Mouse (Mus musculus) gonadal fat pad, adult 2 months (tissue): ENCODE measurements around the gene Parp16. TPM values are rescaled to one million over a fixed set of nuclear protein-coding genes. Genes with fewer than 3 reads are reported as not detected.
"Not testable (repeated sequence)": the region's sequence is repeated elsewhere in the genome, so short reads cannot be mapped to it uniquely, and the experiment has no call there.

Source experiments
- DNase-seq: peaks from one replicate; pipeline ENCODE4 v3.0.0-alpha.2; 2012; ENCODE audit warnings: low read depth
- polyA plus RNA-seq: library from polyadenylated mRNA; depleted of rRNA; stranded (reverse); fragments of >200 nt; gene quantifications from 2 replicates; pipeline ENCODE4 v1.2.3, GENCODE M21; 2012

Gene Parp16
- polyA plus RNA-seq, 1 experiment: 12.9 TPM

DNA sequence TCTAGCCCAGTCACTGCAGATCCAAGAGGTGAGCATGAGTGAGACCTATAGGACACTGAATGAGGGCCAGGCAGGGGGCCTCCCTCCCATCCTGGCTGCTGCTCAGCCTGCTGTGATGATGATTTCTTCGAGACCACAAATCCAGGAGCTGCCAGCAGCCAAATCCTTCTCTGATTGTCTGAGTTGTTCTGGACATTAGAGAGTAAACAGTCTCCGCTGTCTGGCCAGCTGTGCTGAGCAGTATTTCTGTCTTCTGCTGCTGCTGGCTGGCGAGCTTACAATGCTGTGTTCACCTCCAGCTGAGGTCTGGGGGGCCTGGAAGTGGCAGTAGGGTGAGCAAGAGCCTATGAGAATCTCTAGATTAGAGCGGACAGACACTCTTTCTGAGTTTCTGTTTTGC is 48.1 kb downstream of the Parp16 start:
- no peak for DNase-seq

DNA sequence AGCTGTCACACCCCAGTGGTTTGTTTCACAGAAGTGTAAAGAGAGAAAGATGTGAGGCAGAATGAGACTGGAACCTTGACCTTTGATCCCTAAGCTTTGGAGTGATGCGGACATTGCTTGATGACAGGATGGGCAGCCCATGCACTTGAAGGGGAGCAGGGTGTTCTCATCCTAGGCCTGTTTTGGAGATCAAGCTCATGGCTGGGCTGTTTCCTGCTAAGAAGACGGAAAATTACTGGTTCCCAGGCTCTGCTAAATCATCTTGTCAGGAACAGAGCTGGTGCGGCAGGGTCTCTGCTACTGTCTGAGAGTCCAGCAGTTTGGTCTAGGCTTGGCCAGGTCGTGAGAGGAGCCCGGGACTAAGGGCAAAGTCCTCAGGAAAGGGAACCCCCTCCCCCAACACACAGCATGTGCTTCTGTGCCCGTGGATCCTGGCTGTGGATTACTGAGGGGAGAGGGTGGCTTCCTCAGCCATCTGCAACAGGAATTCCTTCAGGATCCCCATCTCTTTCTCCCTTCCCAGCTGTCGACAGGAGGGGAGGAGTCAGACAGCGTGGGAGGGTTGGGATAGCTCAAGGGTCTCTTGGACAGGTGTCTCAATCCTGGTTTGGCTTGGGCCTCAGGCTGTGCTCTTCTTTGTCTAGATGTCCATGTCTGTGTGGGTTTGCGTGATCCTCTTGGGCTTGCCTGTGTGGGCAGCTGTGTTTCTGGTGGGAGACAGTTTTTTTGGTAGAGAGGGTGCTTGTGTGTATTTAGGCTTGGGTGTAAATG is 49.1 kb downstream of the Parp16 start:
- DNase-seq: no peak

DNA sequence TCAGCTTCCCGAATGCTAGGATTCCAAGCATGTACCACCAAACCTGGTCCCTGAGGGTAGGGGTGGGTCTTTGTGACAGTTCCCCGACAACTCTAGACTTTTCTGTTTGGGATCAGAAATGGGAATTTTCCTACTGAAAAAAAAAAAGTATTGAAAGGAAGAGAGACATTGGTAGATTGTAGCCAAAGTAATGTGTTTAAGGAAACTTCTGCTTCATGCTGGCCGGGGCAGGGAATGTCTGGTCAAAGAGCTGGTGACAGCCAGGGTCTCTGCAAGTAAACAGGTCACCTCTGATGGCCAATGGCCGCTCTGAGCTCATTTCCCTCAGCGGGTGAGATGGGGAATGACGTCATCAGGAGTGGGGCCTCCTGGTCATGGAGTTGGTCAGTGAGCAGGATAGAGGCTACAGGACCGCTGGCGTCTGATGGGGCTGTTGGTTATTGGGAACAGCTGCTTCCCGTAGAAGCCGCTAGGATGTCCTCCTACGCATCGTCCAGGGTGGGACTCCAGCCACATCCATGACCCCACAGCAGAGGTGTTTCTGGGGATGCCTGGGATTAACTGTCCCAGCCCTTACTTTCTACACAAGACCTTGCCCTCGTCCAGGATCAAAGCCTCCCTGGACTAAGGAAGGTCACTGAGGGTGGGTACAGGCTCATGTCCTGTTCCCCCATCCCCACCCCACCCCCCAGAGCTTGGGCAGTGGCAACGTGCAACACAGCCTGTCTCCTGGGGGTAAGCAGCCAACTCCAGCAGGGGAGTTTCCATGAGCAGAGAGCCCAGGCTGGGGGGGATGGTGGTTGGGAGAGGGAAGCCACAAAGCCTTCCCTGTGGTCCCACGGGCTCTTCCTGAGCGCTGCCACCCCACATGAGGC is 52.6 kb downstream of the Parp16 start:
- no peak for DNase-seq

GRCm38 (mm10) chr9:65248377-65248690 is 53.2 kb downstream of the Parp16 start:
- DNase-seq: no peak

DNA sequence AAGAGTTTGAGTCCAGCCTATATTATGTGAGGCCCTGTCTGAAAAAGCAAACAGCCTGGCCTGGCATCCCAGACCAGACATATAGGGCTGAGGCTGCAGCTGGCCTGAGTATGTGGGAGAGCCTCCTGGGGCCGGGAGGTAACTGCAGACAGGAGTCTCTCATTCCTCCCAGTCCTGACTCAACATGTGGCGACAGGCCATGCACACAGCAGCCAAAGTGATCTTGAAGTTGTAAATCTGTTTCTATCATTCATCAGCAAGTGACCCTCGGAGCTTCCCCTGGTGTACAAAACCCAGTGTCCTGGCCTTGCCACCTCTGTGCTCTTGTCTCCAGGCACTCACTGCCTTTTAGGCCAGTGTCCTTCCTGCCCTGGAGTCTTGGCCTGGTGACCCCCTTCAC is 56.9 kb downstream of the Parp16 start:
- no peak for DNase-seq

GRCm38 (mm10) chr9:65255906-65256600 is 60.9 kb downstream of the Parp16 start:
- no peak for DNase-seq

DNA sequence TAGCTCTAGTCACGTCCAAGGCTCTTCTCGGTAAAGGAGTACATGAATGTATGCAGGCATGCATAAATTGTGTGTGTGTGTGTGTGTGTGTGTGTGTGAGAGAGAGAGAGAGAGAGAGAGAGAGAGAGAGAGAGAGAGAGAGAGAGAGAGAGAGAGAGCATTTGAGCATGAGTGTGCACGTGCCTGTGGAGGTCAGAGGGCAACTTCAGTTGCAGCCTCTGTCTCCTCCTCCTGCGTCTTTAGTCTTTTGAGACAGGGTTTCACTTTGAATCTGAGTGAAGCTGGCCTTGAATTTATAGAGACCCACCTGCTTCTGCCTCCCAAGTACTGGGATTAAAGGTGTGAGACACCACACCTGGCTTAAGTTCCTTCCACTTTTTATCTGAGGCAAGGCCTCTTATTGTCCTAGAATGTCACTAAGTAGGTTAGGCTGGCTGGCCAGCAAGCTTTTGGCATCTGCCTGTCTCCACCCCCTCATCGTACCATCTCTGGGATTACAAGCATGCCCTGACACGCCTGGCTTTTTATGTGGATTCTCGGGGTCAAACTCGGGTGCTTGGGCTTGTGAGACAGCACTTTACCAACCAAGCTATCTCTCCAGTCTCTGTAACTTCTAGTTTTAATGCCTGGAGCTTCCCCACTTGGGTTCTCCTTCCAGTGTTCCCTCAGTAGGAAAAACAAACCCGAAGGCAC is 62.2 kb downstream of the Parp16 start:
- peak; percentile 94 for DNase-seq

- DNase-seq: no peak
Measured at GRCm38 (mm10) chr9:65259366-65259765, 64.2 kb downstream of the Parp16 start.

DNA sequence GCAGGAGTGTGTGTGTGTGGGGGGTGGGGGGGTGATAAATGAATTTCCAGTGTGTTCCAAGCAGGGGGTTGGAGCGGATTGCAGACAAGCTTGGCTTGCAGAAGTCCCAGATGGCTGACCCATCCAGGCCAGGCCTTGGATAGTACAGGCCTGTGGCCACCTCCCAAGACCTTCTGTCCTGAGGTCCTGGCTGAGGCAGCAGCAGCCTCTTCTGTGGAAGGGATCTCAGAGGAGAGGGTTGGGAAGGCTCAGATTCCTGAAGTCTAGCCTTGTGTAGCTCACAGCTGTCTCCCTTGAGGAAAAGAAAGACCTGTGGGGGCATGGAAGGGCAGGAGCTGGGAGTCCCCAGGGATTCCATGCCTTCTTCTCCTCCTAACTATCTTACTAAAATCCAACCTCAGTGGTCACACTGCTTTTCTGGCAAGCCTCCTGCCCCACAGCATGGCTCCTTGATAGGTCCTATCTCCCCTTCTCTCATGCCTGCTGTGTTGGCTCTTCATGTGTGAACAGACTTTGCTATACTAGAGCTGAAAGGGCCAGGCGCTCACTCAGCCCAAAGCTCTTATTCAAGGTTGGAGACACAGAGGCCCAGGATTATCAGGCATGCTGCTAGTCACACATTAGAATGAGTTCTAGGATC is 66.6 kb downstream of the Parp16 start:
- no peak for DNase-seq

- DNase-seq: no peak
Measured at GRCm38 (mm10) chr9:65262641-65263120, 67.5 kb downstream of the Parp16 start.

GRCm38 (mm10) chr9:65264959-65265358 is 69.8 kb downstream of the Parp16 start, which contains the start of gene Cilp:
Gene Cilp, plus strand, starts transcription at chr9:65265180.
- DNase-seq: no peak

- no peak for DNase-seq
Measured at GRCm38 (mm10) chr9:65267742-65268515, 72.8 kb downstream of the Parp16 start.

DNA sequence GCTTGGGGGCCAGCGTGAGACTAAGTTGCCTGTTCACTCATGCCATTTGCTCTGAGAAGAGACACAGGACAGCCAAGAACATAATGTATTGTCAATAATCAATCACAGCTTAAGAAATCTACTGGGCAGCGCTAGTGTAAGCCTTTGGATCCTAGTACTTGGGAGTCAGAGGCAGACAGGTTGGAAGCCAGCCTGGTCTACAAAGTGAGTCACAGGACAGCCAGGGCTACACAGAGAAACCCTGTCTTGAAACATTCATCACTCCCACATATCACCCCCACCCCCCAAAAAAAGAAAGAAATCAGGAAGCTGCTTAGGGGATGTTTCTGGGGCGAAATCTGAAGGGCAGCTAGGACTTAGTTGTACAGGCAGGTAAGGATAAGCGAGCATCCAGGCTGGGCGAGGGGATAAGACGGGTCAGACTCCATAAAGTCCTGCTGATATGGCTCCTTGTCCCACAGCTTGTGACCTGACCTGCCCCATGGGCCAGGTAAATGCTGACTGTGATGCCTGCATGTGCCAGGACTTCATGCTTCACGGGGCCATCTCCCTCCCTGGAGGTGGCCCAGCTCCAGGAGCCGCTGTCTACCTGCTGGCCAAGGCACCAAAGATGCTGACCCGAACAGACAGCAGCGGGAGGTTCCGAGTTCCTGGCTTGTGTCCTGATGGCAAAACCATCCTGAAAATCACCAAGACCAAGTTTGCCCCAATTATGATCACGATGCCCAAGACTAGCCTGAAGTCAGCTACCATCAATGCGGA is 78.1 kb downstream of the Parp16 start:
- no peak for DNase-seq

- DNase-seq: no peak
Measured at GRCm38 (mm10) chr9:65273873-65274272, 78.7 kb downstream of the Parp16 start.

- not testable (repeated sequence) for DNase-seq
Measured at GRCm38 (mm10) chr9:65274851-65275250, 79.7 kb downstream of the Parp16 start.

DNA sequence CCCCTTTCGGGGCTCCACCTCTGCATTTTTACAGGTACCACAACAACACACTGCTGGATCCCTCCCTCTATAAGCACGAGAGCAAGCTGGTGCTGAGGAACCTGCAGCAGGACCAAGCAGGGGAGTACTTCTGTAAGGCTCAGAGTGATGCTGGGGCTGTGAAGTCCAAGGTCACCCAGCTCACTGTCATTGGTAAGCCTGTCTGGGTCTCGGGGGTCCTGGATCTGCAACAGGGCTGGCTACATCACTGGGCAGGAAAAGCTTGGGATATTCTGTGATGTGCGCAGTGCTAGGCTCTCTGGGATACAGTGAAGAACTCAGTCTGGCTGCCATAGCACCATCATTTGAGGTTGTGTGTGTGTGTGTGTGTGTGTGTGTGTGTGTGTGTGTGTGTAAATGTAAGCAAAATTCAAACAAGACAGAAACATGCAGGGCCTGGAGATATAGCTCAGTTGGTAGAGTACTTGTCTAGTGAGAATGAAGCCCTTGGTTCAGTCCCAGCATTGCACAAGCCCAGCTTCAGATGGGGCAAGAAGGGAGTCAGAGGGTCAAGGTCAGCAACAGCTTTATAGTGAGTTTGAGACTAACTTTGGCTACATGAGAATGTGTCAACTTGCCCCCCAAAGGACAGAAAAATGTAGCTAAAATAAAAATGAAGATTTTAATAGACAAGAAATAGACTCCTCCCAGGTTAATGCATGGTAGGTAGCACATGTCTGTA is 80.8 kb downstream of the Parp16 start:
- DNase-seq: no peak

DNA sequence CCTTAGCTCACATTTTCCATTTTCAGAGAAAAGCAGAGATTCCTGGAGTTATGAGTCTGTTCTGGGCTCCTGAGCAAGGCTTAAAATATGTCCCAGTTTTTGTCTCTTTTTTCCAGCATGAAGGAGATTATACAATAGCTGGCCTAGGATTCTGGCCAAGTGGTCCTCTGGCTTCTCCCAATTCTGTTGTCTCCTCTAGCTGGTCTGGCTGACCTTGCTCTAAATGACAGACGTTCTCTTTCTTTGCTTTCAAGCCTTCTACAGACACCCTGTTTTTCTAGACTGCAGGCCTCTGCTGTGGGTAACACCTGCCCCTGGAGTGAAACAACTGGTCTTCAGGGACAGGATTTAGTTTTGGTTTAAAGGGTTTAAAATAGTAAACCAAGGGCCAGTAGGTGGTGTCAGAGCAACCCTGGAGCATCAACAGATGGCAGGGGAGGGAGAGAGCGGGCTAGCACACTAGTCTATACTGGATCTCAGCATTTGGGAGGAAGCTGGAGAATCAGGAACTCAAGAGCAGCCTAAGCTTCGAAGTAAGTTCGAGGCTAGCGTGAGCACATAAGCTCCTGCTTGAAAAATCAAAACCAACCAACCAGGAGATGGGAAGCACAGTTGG is 86.5 kb downstream of the Parp16 start:
- no peak for DNase-seq

DNA sequence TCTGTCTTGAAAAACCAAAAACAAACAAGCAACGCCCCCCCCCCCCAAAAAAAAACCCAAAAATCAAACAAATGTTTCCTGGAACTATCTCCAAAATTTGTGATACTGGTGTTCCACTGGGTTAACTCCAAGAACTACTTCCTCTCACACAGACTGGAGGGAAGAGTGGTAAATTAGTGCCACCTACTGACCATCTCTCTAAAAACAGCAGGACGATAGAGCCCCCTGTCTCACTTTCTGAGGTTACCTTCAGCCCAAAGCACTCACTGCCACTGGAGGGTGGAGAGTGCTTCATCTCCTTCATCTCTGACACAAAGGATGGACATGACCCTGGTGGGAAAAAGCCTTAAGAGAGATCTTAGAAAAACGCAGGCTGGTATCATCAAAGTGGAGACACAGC is 88.1 kb downstream of the Parp16 start:
- no peak for DNase-seq
